Mouse (Mus musculus): ENCODE measurements around the gene Atp5g1. TPM values are rescaled to one million over a fixed set of nuclear protein-coding genes. Genes with fewer than 3 reads are reported as not detected.

Gene Atp5g1
- polyA plus RNA-seq, 1 experiment from 2014 or later = 1,009 TPM

DNA sequence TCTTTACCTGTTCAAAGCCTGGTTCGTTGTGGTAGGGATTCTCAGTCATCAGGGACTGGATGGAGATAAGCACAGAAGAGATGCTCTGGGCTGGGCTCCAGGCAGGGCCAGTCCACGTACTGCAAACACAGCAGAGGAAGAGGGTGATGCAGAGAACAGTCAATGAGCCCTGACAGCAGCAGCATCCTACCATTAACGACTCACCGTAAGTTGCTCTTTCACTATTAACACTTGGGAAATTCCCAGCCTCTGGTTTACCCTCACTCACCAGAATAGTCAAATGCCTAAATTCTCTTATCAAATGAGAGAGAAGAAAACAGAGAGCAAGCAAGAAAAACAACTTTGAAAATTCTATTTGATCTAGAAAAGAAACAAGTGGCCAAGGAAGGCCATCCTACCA lies 17.2 kb downstream of the Atp5g1 start:
- WGBS = 93% methylated on average over 4 of the region's 4 CpGs

DNA sequence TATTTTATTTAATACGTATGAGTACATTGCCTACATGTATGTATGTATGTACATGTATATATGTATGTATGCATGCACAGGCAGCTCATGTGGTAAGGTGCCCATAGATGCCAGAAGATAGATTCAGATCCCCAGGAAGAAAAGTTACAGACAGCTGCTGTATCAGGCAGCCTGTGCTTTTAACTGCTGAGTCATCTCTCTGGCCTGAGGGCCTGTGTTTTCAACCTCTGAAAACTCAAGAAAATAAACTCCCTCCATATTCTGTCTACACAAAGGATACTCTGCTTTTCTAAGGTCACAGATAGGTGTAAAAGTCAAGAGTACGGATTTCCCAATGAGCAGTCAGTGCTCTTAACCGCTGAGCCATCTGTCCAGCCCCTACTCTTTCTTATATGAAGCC lies 24.6 kb downstream of the Atp5g1 start:
- H3K4me1 ChIP-seq (replicated peaks; ENCODE audit: control insufficient read depth, insufficient read depth, low read length) = no peaks in the 10 kb centered on the region
- 97% methylated on average over 3 of the region's 3 CpGs for WGBS
- H3K4me3 ChIP-seq (replicated peaks; ENCODE audit: low read length) = no peak overlapping the region
- H3K4me2 ChIP-seq (replicated peaks) = no peak overlapping the region
- no peaks in the 10 kb centered on the region for H3K9me3 ChIP-seq (ENCODE audit: control insufficient read depth, low read length)
- no peak overlapping the region for H3K27ac ChIP-seq
- ATAC-seq (ENCODE audit: low FRiP score) = no peak
- H3K9ac ChIP-seq = no peak overlapping the region
- peaks cover 96% of the 10 kb centered on the region for H3K36me3 ChIP-seq (replicated peaks; ENCODE audit: control insufficient read depth, insufficient read depth)
- no peak for DNase-seq (ENCODE audit: low spot score)
- H3K27me3 ChIP-seq (ENCODE audit: control insufficient read depth, insufficient read depth, low read length) = no peaks in the 10 kb centered on the region

More for the DNA sequence above, 17.2 kb downstream of the Atp5g1 start:
- H3K9ac ChIP-seq = no peak overlapping the region
- no peak overlapping the region for H3K4me3 ChIP-seq (replicated peaks; ENCODE audit: low read length)
- peaks cover 75% of the 10 kb centered on the region for H3K36me3 ChIP-seq (replicated peaks; ENCODE audit: control insufficient read depth, insufficient read depth)
- H3K27me3 ChIP-seq (ENCODE audit: control insufficient read depth, insufficient read depth, low read length) = no peaks in the 10 kb centered on the region
- no peak for ATAC-seq (ENCODE audit: low FRiP score)
- no peak for DNase-seq (ENCODE audit: low spot score)
- peaks cover 6% of the 10 kb centered on the region for H3K4me1 ChIP-seq (replicated peaks; ENCODE audit: control insufficient read depth, insufficient read depth, low read length)
- H3K4me2 ChIP-seq (replicated peaks) = no peak overlapping the region
- H3K9me3 ChIP-seq (ENCODE audit: control insufficient read depth, low read length) = no peaks in the 10 kb centered on the region
- H3K27ac ChIP-seq = no peak overlapping the region

DNA sequence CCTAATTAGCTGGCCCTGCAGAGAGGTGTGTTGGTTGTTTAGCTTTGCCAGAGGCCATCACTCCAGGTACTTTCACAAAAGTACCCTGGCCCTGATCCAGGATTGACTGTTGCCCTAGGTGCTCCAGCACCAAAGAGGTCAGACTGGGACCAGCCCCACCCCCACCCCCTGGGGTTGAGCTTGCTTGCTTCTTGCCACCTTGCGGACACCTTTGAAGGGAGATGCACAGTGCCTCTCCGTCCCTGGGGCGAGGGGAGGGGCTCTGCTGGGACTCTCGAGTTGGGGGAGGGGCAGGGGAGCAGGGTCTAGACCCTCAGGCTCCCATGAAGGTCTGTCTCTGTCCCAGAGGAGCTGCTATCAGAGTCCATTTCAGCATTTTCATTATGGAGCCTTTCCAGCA lies 25.5 kb downstream of the Atp5g1 start:
- H3K4me2 ChIP-seq (replicated peaks) = no peak overlapping the region
- H3K9me3 ChIP-seq (ENCODE audit: control insufficient read depth, low read length) = no peaks in the 10 kb centered on the region
- H3K4me1 ChIP-seq (replicated peaks; ENCODE audit: control insufficient read depth, insufficient read depth, low read length) = no peaks in the 10 kb centered on the region
- H3K36me3 ChIP-seq (replicated peaks; ENCODE audit: control insufficient read depth, insufficient read depth) = peaks cover 95% of the 10 kb centered on the region
- H3K27me3 ChIP-seq (ENCODE audit: control insufficient read depth, insufficient read depth, low read length) = no peaks in the 10 kb centered on the region
- no peak overlapping the region for H3K9ac ChIP-seq
- 78% methylated on average over 4 of the region's 4 CpGs for WGBS
- ATAC-seq (ENCODE audit: low FRiP score) (no peak), DNase-seq (ENCODE audit: low spot score) (no peak)
- no peak overlapping the region for H3K27ac ChIP-seq
- no peak overlapping the region for H3K4me3 ChIP-seq (replicated peaks; ENCODE audit: low read length)

- Histone ChIP-seq H3K4me2 (replicated peaks) (no peak overlapping the region), H3K9me3 (ENCODE audit: control insufficient read depth, low read length) (no peaks in the 10 kb centered on the region), H3K4me1 (replicated peaks; ENCODE audit: control insufficient read depth, insufficient read depth, low read length) (no peaks in the 10 kb centered on the region), H3K4me3 (replicated peaks; ENCODE audit: low read length) (no peak overlapping the region), H3K27me3 (ENCODE audit: control insufficient read depth, insufficient read depth, low read length) (no peaks in the 10 kb centered on the region), H3K27ac (no peak overlapping the region), H3K36me3 (replicated peaks; ENCODE audit: control insufficient read depth, insufficient read depth) (peaks cover 95% of the 10 kb centered on the region), H3K9ac (no peak overlapping the region)
- WGBS = 90% methylated on average over 4 of the region's 4 CpGs
- no peak for ATAC-seq (ENCODE audit: low FRiP score)
- no peak for DNase-seq (ENCODE audit: low spot score)
These were observed 27.7 kb downstream of the Atp5g1 start for GRCm38 (mm10) chr11:96047469-96048373.

- 86% methylated on average over 2 of the region's 2 CpGs for WGBS
- peaks cover 91% of the 10 kb centered on the region for H3K36me3 ChIP-seq (replicated peaks; ENCODE audit: control insufficient read depth, insufficient read depth)
- ATAC-seq (ENCODE audit: low FRiP score) (no peak), DNase-seq (ENCODE audit: low spot score) (no peak)
- H3K27ac ChIP-seq = no peak overlapping the region
- H3K9me3 ChIP-seq (ENCODE audit: control insufficient read depth, low read length) = no peaks in the 10 kb centered on the region
- no peak overlapping the region for H3K4me2 ChIP-seq (replicated peaks)
- H3K4me1 ChIP-seq (replicated peaks; ENCODE audit: control insufficient read depth, insufficient read depth, low read length) = no peaks in the 10 kb centered on the region
- no peaks in the 10 kb centered on the region for H3K27me3 ChIP-seq (ENCODE audit: control insufficient read depth, insufficient read depth, low read length)
- no peak overlapping the region for H3K4me3 ChIP-seq (replicated peaks; ENCODE audit: low read length)
- H3K9ac ChIP-seq = no peak overlapping the region
These were observed 28.7 kb downstream of the Atp5g1 start for GRCm38 (mm10) chr11:96046793-96047192.

- H3K36me3 ChIP-seq (replicated peaks; ENCODE audit: control insufficient read depth, insufficient read depth) = peaks cover 89% of the 10 kb centered on the region
- H3K4me1 ChIP-seq (replicated peaks; ENCODE audit: control insufficient read depth, insufficient read depth, low read length) = no peaks in the 10 kb centered on the region
- H3K27me3 ChIP-seq (ENCODE audit: control insufficient read depth, insufficient read depth, low read length) = no peaks in the 10 kb centered on the region
- WGBS = 89% methylated on average over 8 of the region's 8 CpGs
- H3K9ac ChIP-seq = no peak overlapping the region
- H3K4me2 ChIP-seq (replicated peaks) = no peak overlapping the region
- DNase-seq (ENCODE audit: low spot score) (no peak), ATAC-seq (ENCODE audit: low FRiP score) (no peak)
- no peak overlapping the region for H3K4me3 ChIP-seq (replicated peaks; ENCODE audit: low read length)
- no peaks in the 10 kb centered on the region for H3K9me3 ChIP-seq (ENCODE audit: control insufficient read depth, low read length)
- no peak overlapping the region for H3K27ac ChIP-seq
These were observed 29.4 kb downstream of the Atp5g1 start for GRCm38 (mm10) chr11:96046028-96046427.

DNA sequence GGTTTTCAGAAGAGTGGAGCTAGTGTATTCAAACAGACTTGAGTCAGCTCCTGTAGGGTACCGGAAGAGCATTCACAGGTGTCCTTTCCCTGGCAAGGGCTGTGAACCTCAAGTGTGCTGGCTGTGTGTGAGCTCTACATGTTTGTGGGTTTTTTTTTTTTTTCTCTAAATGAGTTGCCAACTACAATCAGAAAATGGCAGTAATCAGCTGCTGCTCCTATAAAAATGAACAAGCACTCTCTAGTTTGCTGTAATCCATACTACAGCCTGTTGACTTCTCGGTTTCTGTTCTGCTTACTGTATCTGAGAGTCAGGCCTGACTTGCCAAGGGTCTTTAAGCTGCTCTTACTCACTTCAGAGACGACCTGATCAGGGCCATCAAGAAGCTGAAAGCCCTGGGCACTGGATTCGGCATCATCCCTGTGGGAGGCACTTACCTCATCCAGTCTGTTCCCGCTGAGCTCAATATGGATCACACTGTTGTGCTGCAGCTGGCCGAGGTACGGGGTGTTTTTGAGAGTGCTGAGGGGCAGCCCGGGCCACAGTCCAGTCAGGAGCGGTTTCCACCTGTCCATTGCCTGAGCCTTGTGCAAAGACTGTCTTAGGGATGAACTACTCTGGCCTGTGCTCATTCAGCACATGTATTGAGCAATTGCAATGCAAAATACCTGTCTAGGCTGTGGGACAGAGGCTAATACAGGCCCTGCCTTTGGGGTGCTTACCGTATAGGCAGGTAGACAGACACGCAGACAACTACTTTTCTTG lies 30.5 kb downstream of the Atp5g1 start:
- no peak overlapping the region for H3K4me3 ChIP-seq (replicated peaks; ENCODE audit: low read length)
- no peak for DNase-seq (ENCODE audit: low spot score)
- 89% methylated on average over 11 of the region's 11 CpGs for WGBS

GRCm38 (mm10) chr11:96038560-96038959 lies 36.9 kb downstream of the Atp5g1 start:
- no peak for ATAC-seq (ENCODE audit: low FRiP score)
- Histone ChIP-seq H3K4me1 (replicated peaks; ENCODE audit: control insufficient read depth, insufficient read depth, low read length) (peaks cover 16% of the 10 kb centered on the region), H3K27me3 (ENCODE audit: control insufficient read depth, insufficient read depth, low read length) (no peaks in the 10 kb centered on the region), H3K9ac (no peak overlapping the region), H3K9me3 (ENCODE audit: control insufficient read depth, low read length) (no peaks in the 10 kb centered on the region), H3K4me2 (replicated peaks) (no peak overlapping the region), H3K36me3 (replicated peaks; ENCODE audit: control insufficient read depth, insufficient read depth) (peaks cover 44% of the 10 kb centered on the region), H3K27ac (no peak overlapping the region), H3K4me3 (replicated peaks; ENCODE audit: low read length) (no peak overlapping the region)
- no peak for DNase-seq (ENCODE audit: low spot score)
- WGBS = 96% methylated on average over 1 of the region's 1 CpGs

More for the DNA sequence above, 30.5 kb downstream of the Atp5g1 start:
- Histone ChIP-seq H3K4me2 (replicated peaks) (no peak overlapping the region), H3K4me1 (replicated peaks; ENCODE audit: control insufficient read depth, insufficient read depth, low read length) (no peaks in the 10 kb centered on the region), H3K9ac (no peak overlapping the region), H3K9me3 (ENCODE audit: control insufficient read depth, low read length) (no peaks in the 10 kb centered on the region), H3K36me3 (replicated peaks; ENCODE audit: control insufficient read depth, insufficient read depth) (peaks cover 87% of the 10 kb centered on the region), H3K27ac (no peak overlapping the region), H3K27me3 (ENCODE audit: control insufficient read depth, insufficient read depth, low read length) (no peaks in the 10 kb centered on the region)
- ATAC-seq (ENCODE audit: low FRiP score) = no peak

DNA sequence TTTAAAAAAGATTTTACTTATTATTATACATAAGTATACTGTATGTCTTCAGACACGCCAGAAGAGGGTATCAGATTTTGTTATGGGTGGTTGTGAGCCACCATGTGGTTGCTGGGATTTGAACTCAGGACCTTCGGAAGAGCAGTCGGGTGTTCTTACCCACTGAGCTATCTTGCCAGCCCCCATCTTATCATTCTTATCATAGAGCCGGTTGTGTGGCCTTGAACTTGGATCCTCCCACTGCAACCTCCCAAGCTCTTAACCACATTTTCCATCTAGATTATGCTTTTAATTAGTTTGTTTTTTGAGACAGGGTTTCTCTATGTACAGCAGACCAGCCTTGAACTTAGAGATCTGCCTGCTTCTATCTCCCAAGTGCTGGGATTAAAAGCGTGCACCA lies 38.0 kb downstream of the Atp5g1 start:
- Histone ChIP-seq H3K9ac (no peak overlapping the region), H3K27me3 (ENCODE audit: control insufficient read depth, insufficient read depth, low read length) (no peaks in the 10 kb centered on the region), H3K27ac (no peak overlapping the region), H3K36me3 (replicated peaks; ENCODE audit: control insufficient read depth, insufficient read depth) (peaks cover 34% of the 10 kb centered on the region), H3K4me1 (replicated peaks; ENCODE audit: control insufficient read depth, insufficient read depth, low read length) (peaks cover 16% of the 10 kb centered on the region), H3K4me3 (replicated peaks; ENCODE audit: low read length) (no peak overlapping the region), H3K9me3 (ENCODE audit: control insufficient read depth, low read length) (no peaks in the 10 kb centered on the region), H3K4me2 (replicated peaks) (no peak overlapping the region)
- no peak for DNase-seq (ENCODE audit: low spot score)
- WGBS = 94% methylated on average over 5 of the region's 5 CpGs
- no peak for ATAC-seq (ENCODE audit: low FRiP score)
